Mouse (Mus musculus): Measurements from ENCODE around the gene Ly6f.

Gene Ly6f

GRCm38 (mm10) chr15:75317255-75317654, 49.0 kb downstream of the Ly6f start:
- DNase-seq (ENCODE audit: low read depth, low spot score): peak; percentile 44

GRCm38 (mm10) chr15:75318584-75318983, 50.4 kb downstream of the Ly6f start:
- DNase-seq (ENCODE audit: low read depth, low spot score): no peak

DNA sequence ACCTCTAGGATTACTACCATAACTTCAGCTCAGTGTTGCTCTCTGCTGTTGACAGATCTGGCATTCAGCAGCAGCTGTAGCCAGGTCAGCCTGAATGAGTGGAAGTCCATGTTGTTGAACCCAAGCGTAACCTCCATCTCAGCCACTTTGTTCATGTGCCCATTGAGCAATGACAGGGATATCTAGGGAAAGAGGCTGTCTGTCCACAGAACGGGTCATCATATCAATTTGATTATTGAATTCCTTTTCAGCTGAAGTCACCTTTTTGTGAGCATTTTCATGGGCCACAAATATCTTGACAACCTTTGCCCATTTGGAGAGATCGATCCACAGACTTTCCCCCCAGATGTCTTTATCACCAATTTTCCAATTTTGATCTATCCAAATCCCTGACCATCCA, 51.9 kb downstream of the Ly6f start:
- no peak for DNase-seq (ENCODE audit: low read depth, low spot score)

Data from R1 (cell line).